ENCODE assay signal across 11 mouse cellular contexts in the genomic region with DNA sequence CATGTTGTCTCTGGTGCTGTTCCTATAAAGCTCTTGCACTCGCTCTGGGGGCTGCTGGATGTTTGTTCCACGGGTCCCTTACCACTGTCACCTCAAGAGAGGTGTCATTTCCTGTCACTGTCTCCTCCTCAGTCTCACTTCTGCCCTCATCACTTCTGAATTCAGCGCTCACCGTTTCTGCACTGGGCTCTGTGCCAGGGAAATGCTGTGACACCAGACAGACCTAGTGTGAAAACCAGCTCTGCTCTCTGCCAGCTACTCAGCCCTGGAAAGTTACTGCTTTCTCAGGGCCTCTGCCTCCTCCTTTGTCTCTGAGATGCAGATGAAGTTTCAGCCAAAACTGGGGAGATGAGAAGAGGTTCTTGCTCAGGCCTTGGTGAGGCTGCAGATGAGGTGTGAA. TPM values are rescaled to one million over a fixed set of nuclear protein-coding genes. Genes with fewer than 3 reads are reported as not detected.
DNase-seq lines count a peak whose midpoint lies in the region; ATAC-seq and TF ChIP-seq lines count a peak whose summit lies in the region.
"Had no signal": no experiment of that assay in that cellular context is flagged by ENCODE, and none has a peak within 500 bp of the region (broad histone marks: within the 10 kb centered on the region; RNA-seq: fewer than 3 reads in every experiment).

No protein-coding gene starts in this region.

- peaks cover 6% of the 10 kb centered on the region in 2 experiments for H3K4me1 ChIP-seq in heart, embryonic 14.5 days (ENCODE audit: control insufficient read depth in 2 of 2, insufficient read depth in 2 of 2, low read length in 2 of 2)
- no peaks in the 10 kb centered on the region for H3K4me1 ChIP-seq in midbrain, embryonic 13.5 days (replicated peaks)
- H3K4me1 ChIP-seq in hindbrain, embryonic 10.5 days (replicated peaks), result no peaks in the 10 kb centered on the region
- H3K4me1 ChIP-seq: embryonic facial prominence, embryonic 15.5 days; midbrain, embryonic 15.5 days had no signal

- no peak for TF ChIP-seq CTCF in left cerebral cortex, adult 2 months (IDR thresholded peaks at IDR 0.05)

- H3K27me3 ChIP-seq in heart, embryonic 14.5 days (ENCODE audit: control insufficient read depth, insufficient read depth, low read length), result peaks cover 44% of the 10 kb centered on the region
- H3K27me3 ChIP-seq in midbrain, embryonic 13.5 days, result no peaks in the 10 kb centered on the region
- H3K27me3 ChIP-seq in hindbrain, embryonic 10.5 days (ENCODE audit: insufficient read depth, poor library complexity, severe bottlenecking), result no peaks in the 10 kb centered on the region
- H3K27me3 ChIP-seq: embryonic facial prominence, embryonic 15.5 days; midbrain, embryonic 15.5 days had no signal

- H3K27ac ChIP-seq in heart, embryonic 14.5 days (replicated peaks in 1 of 2; ENCODE audit: control insufficient read depth in 1 of 2, insufficient read depth in 1 of 2, low read depth in 2 of 2, low read length in 2 of 2), result peak overlapping the region; percentile 25 to 61; a peak in 3 of 4 replicates
- no peak overlapping the region for H3K27ac ChIP-seq in left cerebral cortex, adult 2 months
- no peak overlapping the region for H3K27ac ChIP-seq in midbrain, embryonic 13.5 days
- H3K27ac ChIP-seq in hindbrain, embryonic 10.5 days, result no peak overlapping the region
- H3K27ac ChIP-seq: embryonic facial prominence, embryonic 15.5 days; midbrain, embryonic 15.5 days had no signal

- H3K36me3 ChIP-seq in heart, embryonic 14.5 days (ENCODE audit: control insufficient read depth, insufficient read depth, low read length), result no peaks in the 10 kb centered on the region
- H3K36me3 ChIP-seq in midbrain, embryonic 13.5 days, result no peaks in the 10 kb centered on the region
- no peaks in the 10 kb centered on the region for H3K36me3 ChIP-seq in hindbrain, embryonic 10.5 days
- H3K36me3 ChIP-seq: embryonic facial prominence, embryonic 15.5 days; midbrain, embryonic 15.5 days had no signal

- H3K4me3 ChIP-seq in heart, embryonic 14.5 days (ENCODE audit: control insufficient read depth in 1 of 2, insufficient read depth in 1 of 2, low read depth in 1 of 2, low read length in 2 of 2), result no peak overlapping the region
- H3K4me3 ChIP-seq in left cerebral cortex, adult 2 months, result no peak overlapping the region
- no peak overlapping the region for H3K4me3 ChIP-seq in midbrain, embryonic 13.5 days (replicated peaks)
- no peak overlapping the region for H3K4me3 ChIP-seq in hindbrain, embryonic 10.5 days
- H3K4me3 ChIP-seq: embryonic facial prominence, embryonic 15.5 days; midbrain, embryonic 15.5 days had no signal

- 5% methylated on average over 4 of the region's 4 CpGs for WGBS in heart, embryonic 14.5 days
- 64% methylated on average over 4 of the region's 4 CpGs for WGBS in midbrain, embryonic 13.5 days
- whole genome bisulfite sequencing in hindbrain, embryonic 10.5 days, result 75% methylated on average over 4 of the region's 4 CpGs

- 0 out of 2 replicates have a peak overlapping the region, but pooled peaks have one; percentile 11 for H3K9ac ChIP-seq in heart, embryonic 14.5 days (ENCODE audit: low read length)
- no peak overlapping the region for H3K9ac ChIP-seq in midbrain, embryonic 13.5 days (replicated peaks)
- H3K9ac ChIP-seq: embryonic facial prominence, embryonic 15.5 days; midbrain, embryonic 15.5 days had no signal

- H3K9me3 ChIP-seq in heart, embryonic 14.5 days (ENCODE audit: control insufficient read depth, low read length), result no peaks in the 10 kb centered on the region
- H3K9me3 ChIP-seq in midbrain, embryonic 13.5 days, result no peaks in the 10 kb centered on the region
- H3K9me3 ChIP-seq in hindbrain, embryonic 10.5 days, result no peaks in the 10 kb centered on the region
- H3K9me3 ChIP-seq: embryonic facial prominence, embryonic 15.5 days; midbrain, embryonic 15.5 days had no signal

- no peak overlapping the region for H3K4me2 ChIP-seq in heart, embryonic 14.5 days (ENCODE audit: low read length)
- no peak overlapping the region for H3K4me2 ChIP-seq in midbrain, embryonic 13.5 days (replicated peaks)
- H3K4me2 ChIP-seq: embryonic facial prominence, embryonic 15.5 days; midbrain, embryonic 15.5 days had no signal

- ATAC-seq in heart, embryonic 14.5 days (ENCODE audit: insufficient number of reproducible peaks, insufficient read depth, low FRiP score, low read depth), result no peak
- ATAC-seq in midbrain, embryonic 13.5 days, result no peak
- ATAC-seq: midbrain, embryonic 15.5 days had no signal

- no peak for DNase-seq in heart, adult 11 months
- DNase-seq in 3T3-L1 (ENCODE audit: low read depth, low spot score), result peak; percentile 57
- DNase-seq in brain, adult 2 months (ENCODE audit: low read depth, low spot score), result peak; percentile 88
- DNase-seq in left cerebral cortex, adult 2 months (ENCODE audit: extremely low spot score in 1 of 2, low spot score in 2 of 2), result peak; percentile 54 to 60
- no peak for DNase-seq in retina, postnatal 1 day
- DNase-seq in hindbrain, embryonic 10.5 days (ENCODE audit: low spot score), result no peak

- intact Hi-C loops in left cerebral cortex, adult 2 months (cut with DNase I), result no loop called here

RNA-seq across cellular contexts. Expression of a gene that starts 12.8 kb away (rescaled TPM):
- polyA plus RNA-seq in heart, embryonic 14.5 days (2014; fragmentation: Nextera tagmentation; extraction: Ambion mirVana), result not detected in 2 replicates
- not detected for total RNA-seq in left cerebral cortex, adult 2 months (2021)
- not detected in 2 replicates for polyA plus RNA-seq in midbrain, embryonic 13.5 days (2015; fragmentation: Nextera tagmentation; extraction: Ambion mirVana)
- polyA plus RNA-seq in hindbrain, embryonic 10.5 days (2016; fragmentation: Nextera tagmentation; extraction: Ambion mirVana), result not detected in 2 replicates
- total RNA-seq: layer of hippocampus, adult 8-10 months had no signal
- polyA plus RNA-seq: midbrain, embryonic 15.5 days had no signal

RNA-seq across cellular contexts. Expression of a gene that starts 43.5 kb away (rescaled TPM):
- polyA plus RNA-seq in heart, embryonic 14.5 days (2014; fragmentation: Nextera tagmentation; extraction: Ambion mirVana), result 0.27 and 0.36 TPM in 2 replicates
- 1 to 10 TPM; 1.0 to 3.7 TPM for total RNA-seq in left cerebral cortex, adult 2 months (2021)
- polyA plus RNA-seq in midbrain, embryonic 13.5 days (2015; fragmentation: Nextera tagmentation; extraction: Ambion mirVana), result not detected in 2 replicates
- not detected in 2 replicates for polyA plus RNA-seq in hindbrain, embryonic 10.5 days (2016; fragmentation: Nextera tagmentation; extraction: Ambion mirVana)
- polyA plus RNA-seq: midbrain, embryonic 15.5 days had no signal

RNA-seq across cellular contexts. Expression of a gene that starts 43.9 kb away (rescaled TPM):
- not detected in 2 replicates for polyA plus RNA-seq in heart, embryonic 14.5 days (2014; fragmentation: Nextera tagmentation; extraction: Ambion mirVana)
- total RNA-seq in left cerebral cortex, adult 2 months (2021), result not detected
- polyA plus RNA-seq in midbrain, embryonic 13.5 days (2015; fragmentation: Nextera tagmentation; extraction: Ambion mirVana), result not detected in 2 replicates
- not detected in 2 replicates for polyA plus RNA-seq in hindbrain, embryonic 10.5 days (2016; fragmentation: Nextera tagmentation; extraction: Ambion mirVana)
- total RNA-seq: layer of hippocampus, adult 8-10 months had no signal
- polyA plus RNA-seq: embryonic facial prominence, embryonic 15.5 days; midbrain, embryonic 15.5 days had no signal

RNA-seq across cellular contexts. Expression of a gene that starts 55.5 kb away (rescaled TPM):
- not detected in 2 replicates for polyA plus RNA-seq in heart, embryonic 14.5 days (2014; fragmentation: Nextera tagmentation; extraction: Ambion mirVana)
- not detected for total RNA-seq in left cerebral cortex, adult 2 months (2021)
- not detected in 2 replicates for polyA plus RNA-seq in midbrain, embryonic 13.5 days (2015; fragmentation: Nextera tagmentation; extraction: Ambion mirVana)
- polyA plus RNA-seq in hindbrain, embryonic 10.5 days (2016; fragmentation: Nextera tagmentation; extraction: Ambion mirVana), result not detected in 2 replicates
- total RNA-seq: layer of hippocampus, adult 8-10 months had no signal
- polyA plus RNA-seq: embryonic facial prominence, embryonic 15.5 days; midbrain, embryonic 15.5 days had no signal

Comparison
In these comparisons a context has a peak if more than half of its experiments do, and no peak if none do; other contexts are left out.
1. H3K27ac ChIP-seq: peak in heart, embryonic 14.5 days (2 of 2); none in left cerebral cortex, adult 2 months (single experiment), midbrain, embryonic 13.5 days (single experiment) and hindbrain, embryonic 10.5 days (single experiment).
2. DNase-seq: peak in 3T3-L1 (single experiment), brain, adult 2 months (single experiment) and left cerebral cortex, adult 2 months (2 of 2); none in heart, adult 11 months (single experiment), retina, postnatal 1 day (single experiment) and hindbrain, embryonic 10.5 days (single experiment).